Mouse (Mus musculus): Measurements from ENCODE around the gene Acvr1b. TPM values are rescaled to one million over a fixed set of nuclear protein-coding genes. Genes with fewer than 3 reads are reported as not detected.

The Acvr1b gene
- polyA plus RNA-seq, 1 experiment = 75.3 TPM

DNA sequence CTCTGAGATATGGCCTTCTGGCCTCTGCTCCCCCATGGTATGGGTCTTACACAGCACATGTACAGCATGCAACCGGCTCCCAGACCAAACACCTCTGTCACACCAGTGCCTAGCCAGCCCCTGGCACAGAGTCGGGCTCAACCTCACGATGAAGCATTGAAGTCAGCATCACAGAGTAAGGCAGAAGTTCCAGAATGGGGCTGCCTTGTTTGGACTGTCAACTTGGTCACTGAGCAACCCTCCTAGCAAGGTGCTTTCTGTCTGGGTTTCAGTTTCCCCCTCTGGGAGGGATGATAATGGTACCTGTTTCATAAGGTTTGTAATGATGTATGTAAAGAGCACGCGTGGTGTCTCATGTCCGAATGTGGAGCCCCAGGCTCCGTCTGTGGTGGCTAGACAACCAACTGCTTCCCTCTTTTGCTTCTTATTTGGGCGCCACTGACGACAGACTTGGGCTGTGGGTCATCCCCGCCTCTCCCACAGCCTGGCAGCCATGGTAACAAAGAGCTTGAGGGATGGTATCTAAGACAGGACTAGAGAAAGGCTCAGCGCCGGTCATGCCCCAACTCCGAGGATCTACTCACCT lies 49.1 kb downstream of the Acvr1b start:
- no peak for DNase-seq (ENCODE audit: low read depth)
- TF ChIP-seq POLR2A (IDR thresholded peaks at IDR 0.05; ENCODE audit: borderline replicate concordance, extremely low read depth, insufficient read depth, insufficient read length, poor library complexity, severe bottlenecking) = no peak
- no peak for TF ChIP-seq CTCF (IDR thresholded peaks at IDR 0.05; ENCODE audit: borderline replicate concordance, extremely low read depth, insufficient read depth, insufficient read length)

DNA sequence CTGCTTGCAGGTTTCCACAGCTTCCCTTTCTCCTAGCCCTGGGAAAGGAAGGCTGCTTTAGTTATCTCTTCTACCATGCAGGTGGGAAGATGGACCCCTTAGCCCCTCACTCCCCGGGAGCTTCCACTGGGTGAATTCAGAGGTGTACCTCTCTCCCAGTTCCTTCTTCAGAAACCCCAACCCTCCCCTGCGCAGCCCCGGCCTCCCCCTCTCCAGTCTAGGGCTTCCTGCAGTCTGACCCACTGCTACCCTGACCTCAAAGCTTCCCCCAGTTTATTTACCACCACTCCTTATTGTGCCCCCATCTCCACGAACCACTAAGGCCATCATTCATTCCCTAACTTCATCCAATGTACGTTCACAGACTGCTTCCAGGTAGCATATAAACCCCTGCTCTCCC lies 49.7 kb downstream of the Acvr1b start:
- TF ChIP-seq POLR2A (IDR thresholded peaks at IDR 0.05; ENCODE audit: borderline replicate concordance, extremely low read depth, insufficient read depth, insufficient read length, poor library complexity, severe bottlenecking) (no peak), CTCF (IDR thresholded peaks at IDR 0.05; ENCODE audit: borderline replicate concordance, extremely low read depth, insufficient read depth, insufficient read length) (no peak)
- DNase-seq (ENCODE audit: low read depth) = no peak

DNA sequence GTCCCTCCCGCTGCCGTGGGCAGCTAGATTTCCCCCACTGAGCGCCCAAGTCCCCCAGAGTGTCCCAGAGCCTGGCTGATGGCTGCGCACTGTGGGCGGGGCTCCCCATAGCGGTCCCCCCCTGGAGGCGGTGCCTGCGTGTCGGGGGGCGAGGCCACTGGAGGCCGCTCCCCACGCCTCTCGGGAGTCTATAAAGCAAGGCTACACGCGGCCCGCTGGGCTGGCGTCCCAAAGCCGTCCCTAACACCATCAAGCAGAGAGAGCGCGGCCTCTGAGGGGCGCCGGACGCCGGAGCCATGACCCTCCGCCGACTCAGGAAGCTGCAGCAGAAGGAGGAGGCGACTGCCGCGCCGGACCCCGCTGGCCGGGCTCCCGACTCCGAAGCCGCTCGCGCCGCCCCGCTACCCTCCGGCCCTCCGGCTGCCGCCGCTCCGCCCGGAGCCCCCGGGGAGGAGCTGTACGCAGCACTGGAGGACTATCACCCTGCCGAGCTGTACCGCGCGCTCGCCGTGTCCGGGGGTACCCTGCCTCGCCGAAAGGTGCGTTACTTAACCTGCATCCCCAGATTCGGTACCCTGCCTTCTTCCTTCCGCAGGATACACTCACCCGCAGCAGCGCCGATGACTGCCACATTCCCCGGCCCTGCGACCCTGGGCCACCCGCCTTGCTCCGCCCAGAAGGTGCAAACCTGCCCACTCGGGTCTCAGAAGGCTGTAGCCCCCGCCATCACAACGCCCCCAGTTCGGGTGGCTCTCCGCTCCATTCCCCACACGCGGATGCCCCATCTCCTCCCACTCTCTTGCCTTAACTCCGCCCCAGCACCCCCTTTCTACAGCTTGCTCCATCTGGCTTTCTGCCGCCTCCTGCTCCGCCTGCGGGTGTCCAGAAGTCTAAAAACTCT lies 50.4 kb downstream of the Acvr1b start, which contains the start of gene Grasp:
Grasp (plus strand) TSS at position 183 of the 901 bp plus-strand sequence.
- peak; percentile 87 for DNase-seq (ENCODE audit: low read depth)
- TF ChIP-seq CTCF (IDR thresholded peaks at IDR 0.05; ENCODE audit: borderline replicate concordance, extremely low read depth, insufficient read depth, insufficient read length) (no peak), POLR2A (IDR thresholded peaks at IDR 0.05; ENCODE audit: borderline replicate concordance, extremely low read depth, insufficient read depth, insufficient read length, poor library complexity, severe bottlenecking) (peak; percentile 59; the same call in 1 of the 2 replicates)

DNA sequence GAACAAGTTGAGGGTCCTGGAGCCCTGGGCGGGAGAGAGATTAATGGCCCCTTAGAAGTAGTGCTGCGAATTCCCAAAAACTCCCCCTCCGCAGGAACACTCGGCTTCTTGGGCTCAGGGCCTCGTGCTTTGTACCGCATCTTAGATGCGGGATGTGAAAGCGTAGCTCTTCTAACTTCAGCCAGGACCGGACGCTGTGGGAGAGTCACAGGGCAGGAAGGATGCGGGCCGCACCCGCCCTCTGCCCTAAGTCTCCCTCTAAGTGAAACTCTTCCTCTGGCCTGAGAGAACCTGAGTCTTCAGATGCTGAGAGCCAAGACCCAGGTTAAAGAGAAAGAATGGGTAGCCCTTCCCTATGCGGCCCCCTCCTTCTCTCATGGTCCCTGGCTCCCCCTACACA lies 51.1 kb downstream of the Acvr1b start:
- no peak for DNase-seq (ENCODE audit: low read depth)
- TF ChIP-seq CTCF (IDR thresholded peaks at IDR 0.05; ENCODE audit: borderline replicate concordance, extremely low read depth, insufficient read depth, insufficient read length) = no peak
- TF ChIP-seq POLR2A (IDR thresholded peaks at IDR 0.05; ENCODE audit: borderline replicate concordance, extremely low read depth, insufficient read depth, insufficient read length, poor library complexity, severe bottlenecking) = no peak

DNA sequence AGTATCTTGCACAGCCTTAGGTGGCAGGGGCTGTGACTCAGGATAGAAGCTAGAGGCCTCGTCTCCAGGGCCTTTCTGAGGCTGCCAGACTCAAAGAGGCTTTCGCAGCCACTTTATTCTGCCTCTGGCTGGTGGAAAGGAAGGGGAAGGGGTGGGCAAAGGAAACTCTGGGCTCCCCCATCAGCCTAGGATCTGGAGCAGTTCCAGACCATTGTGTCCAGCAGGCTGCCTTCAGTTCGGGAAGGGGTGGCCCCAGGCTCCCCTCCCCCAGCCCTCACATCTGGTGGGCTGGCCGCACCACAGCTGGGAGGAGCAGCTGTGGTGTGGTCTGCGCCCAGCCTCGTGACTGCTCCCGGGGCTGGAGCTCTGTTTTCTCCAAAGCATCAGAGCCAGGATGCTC lies 54.1 kb downstream of the Acvr1b start:
- no peak for DNase-seq (ENCODE audit: low read depth)
- no peak for TF ChIP-seq CTCF (IDR thresholded peaks at IDR 0.05; ENCODE audit: borderline replicate concordance, extremely low read depth, insufficient read depth, insufficient read length)
- no peak for TF ChIP-seq POLR2A (IDR thresholded peaks at IDR 0.05; ENCODE audit: borderline replicate concordance, extremely low read depth, insufficient read depth, insufficient read length, poor library complexity, severe bottlenecking)

DNA sequence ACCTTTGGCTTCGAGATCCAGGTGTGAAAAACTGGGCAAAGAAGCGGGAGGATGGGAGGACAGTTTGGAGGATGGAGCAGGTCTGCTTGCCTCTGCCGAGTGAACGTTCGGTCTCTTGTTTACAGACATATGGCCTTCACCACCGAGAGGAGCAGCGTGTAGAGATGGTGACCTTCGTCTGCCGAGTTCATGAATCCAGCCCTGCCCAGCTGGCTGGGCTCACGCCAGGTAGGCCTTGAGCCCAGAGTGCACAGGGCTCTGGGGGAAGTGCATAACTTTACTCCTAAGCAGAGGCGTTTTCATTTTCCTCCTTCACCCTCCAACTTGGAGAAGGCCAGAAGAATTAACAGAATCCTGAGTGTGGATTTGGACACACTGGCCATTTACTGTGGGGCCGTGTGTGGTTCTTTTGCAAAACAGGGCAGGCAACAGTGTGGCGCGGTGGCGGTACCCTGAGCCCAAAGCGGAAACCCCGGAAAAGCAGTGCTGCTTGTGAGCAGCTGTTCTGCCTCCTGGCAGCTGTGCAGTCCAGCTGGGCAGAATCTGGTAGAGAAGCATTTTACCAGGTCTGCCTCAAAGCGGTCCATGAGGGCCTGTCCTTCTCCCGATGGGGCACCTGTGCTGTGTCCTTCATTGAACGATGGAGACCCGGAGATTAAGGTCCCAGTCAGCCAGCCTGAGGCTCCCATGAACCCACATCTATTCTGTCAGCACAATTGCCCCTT lies 55.2 kb downstream of the Acvr1b start:
- no peak for TF ChIP-seq CTCF (IDR thresholded peaks at IDR 0.05; ENCODE audit: borderline replicate concordance, extremely low read depth, insufficient read depth, insufficient read length)

DNA sequence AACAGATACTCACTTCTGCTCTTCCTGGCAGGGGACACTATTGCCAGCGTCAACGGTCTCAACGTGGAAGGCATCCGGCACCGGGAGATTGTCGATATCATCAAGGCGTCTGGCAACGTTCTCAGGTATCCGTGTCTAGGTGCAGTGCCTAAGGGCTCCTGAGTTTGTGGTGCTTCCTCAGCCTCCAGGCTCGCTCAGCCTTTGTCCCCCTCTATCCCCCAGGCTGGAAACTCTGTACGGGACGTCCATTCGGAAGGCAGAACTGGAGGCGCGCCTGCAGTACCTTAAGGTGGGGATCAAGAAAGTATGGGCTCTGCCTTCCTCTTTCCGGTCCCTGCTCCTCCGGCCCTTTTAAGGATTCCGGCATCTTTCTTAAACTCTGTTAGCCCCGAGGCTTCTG lies 56.6 kb downstream of the Acvr1b start:
- TF ChIP-seq CTCF (IDR thresholded peaks at IDR 0.05; ENCODE audit: borderline replicate concordance, extremely low read depth, insufficient read depth, insufficient read length) = no peak
- no peak for TF ChIP-seq POLR2A (IDR thresholded peaks at IDR 0.05; ENCODE audit: borderline replicate concordance, extremely low read depth, insufficient read depth, insufficient read length, poor library complexity, severe bottlenecking)

More for the DNA sequence above, 55.2 kb downstream of the Acvr1b start:
- no peak for DNase-seq (ENCODE audit: low read depth)

DNA sequence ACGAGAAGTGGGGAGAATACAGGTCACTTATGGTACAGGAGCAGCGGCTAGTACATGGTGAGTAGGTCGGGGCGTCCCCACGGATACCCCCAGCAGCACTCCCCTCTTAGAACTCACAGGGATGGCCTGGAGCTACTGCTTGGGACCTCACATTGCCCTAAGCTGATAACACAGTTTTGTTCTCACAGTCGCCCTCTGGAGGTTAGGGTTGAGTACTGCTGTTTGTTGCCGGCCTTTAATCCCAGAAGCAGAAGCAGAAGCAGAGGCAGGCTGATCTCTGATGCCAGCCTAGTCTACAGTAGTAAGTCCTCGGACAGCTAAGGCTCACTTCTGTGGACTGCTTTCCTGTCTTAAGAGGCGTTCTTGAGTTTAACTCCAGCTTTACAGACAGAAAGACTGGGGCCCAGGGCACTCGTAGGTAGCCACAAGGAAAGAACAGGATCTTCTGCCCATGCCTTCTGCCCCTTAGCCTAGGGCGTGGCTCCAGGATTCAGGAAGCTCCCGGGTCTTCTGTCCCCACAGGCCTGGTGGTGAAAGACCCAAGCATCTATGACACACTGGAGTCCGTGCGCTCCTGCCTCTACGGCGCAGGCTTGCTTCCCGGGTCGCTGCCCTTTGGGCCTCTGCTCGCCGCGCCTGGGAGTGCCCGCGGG lies 57.3 kb downstream of the Acvr1b start:
- TF ChIP-seq CTCF (IDR thresholded peaks at IDR 0.05; ENCODE audit: borderline replicate concordance, extremely low read depth, insufficient read depth, insufficient read length) = peak; percentile 34; the same call in 1 of the 2 replicates
- TF ChIP-seq POLR2A (IDR thresholded peaks at IDR 0.05; ENCODE audit: borderline replicate concordance, extremely low read depth, insufficient read depth, insufficient read length, poor library complexity, severe bottlenecking) = no peak
- DNase-seq (ENCODE audit: low read depth) = no peak

More for the DNA sequence above, 56.6 kb downstream of the Acvr1b start:
- no peak for DNase-seq (ENCODE audit: low read depth)

DNA sequence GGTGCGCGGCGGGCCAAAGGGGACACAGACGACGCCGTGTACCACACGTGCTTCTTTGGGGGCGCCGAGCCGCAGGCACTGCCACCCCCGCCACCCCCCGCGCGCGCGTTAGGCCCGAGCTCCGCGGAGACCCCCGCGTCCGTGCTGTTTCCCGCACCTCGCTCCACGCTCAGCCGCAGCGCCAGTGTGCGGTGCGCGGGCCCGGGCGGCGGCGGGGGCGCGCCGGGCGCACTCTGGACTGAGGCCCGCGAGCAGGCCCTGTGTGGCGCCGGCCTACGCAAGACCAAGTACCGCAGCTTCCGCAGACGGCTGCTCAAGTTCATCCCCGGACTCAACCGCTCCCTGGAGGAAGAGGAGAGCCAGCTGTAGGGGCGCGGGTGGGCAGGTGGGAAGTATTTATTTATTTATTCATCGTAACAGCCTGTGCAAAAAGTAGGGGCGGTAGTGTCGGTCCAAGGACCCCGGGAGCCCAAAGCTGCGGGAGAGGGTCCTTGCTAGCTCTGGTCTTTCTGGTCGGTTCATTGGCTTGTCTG lies 57.8 kb downstream of the Acvr1b start:
- TF ChIP-seq POLR2A (IDR thresholded peaks at IDR 0.05; ENCODE audit: borderline replicate concordance, extremely low read depth, insufficient read depth, insufficient read length, poor library complexity, severe bottlenecking) (no peak), CTCF (IDR thresholded peaks at IDR 0.05; ENCODE audit: borderline replicate concordance, extremely low read depth, insufficient read depth, insufficient read length) (no peak)
- no peak for DNase-seq (ENCODE audit: low read depth)

DNA sequence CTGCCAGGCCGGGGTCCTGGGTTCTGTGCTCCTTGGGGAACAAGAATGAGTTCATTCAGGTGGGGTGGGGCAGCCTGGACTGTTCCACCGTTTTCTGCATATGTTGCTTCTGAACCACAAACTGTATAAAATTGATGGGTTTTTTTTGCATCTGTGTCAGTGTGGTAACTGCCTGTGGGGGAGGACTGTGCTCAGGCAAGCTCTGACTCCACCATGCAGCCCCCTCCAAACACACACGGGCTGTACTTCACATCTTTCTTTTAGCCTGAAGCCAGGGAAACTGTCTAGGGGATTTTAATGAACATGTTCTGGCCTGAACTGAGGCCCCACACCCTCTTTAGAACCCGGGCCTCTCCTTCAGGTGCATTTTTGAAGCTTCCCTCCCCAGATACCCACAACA lies 58.7 kb downstream of the Acvr1b start:
- TF ChIP-seq POLR2A (IDR thresholded peaks at IDR 0.05; ENCODE audit: borderline replicate concordance, extremely low read depth, insufficient read depth, insufficient read length, poor library complexity, severe bottlenecking) (no peak), CTCF (IDR thresholded peaks at IDR 0.05; ENCODE audit: borderline replicate concordance, extremely low read depth, insufficient read depth, insufficient read length) (no peak)
- no peak for DNase-seq (ENCODE audit: low read depth)
